Mouse (Mus musculus): ENCODE data around the gene Gpr3. TPM values are rescaled to one million over a fixed set of nuclear protein-coding genes. Genes with fewer than 3 reads are reported as not detected.

Gpr3 gene
- not detected for total RNA-seq (2023)

DNA sequence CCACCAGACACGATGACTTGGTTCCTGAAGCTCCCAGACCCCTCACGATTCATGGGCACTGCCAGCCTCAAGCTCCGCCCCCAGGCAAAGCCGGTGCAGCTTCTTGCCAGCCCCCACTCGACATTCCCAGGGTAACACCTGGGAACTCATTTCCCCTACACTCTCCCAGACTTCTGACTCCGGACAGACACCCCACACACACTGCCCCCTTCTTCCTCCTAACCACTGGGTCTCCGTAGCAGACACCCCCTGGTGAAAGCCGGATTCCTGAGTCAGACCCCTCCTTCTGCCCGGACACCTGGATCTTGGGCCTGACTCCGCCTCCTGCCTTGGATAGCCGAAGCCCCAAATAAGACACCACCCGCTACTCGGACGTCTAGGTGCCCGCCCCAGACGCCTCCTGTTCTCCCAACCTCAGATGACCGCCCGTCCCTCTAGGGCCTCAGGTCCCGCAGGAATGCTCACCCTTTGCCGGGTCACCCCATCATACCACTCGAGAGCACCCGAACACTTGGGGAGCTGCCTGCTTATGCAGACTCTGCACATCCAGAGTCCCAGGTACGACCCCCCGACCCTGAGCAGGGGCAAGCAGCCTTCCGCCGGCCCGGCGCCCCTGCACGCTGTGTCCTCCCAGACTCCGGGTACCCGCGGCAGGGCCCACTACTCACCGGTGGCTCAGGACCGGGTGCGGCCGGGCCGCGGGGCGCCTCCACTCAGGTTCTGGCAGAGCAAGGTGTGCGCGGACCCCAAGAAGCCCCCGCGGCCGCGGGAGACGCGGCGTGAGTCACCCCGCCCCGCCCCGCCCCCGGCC is at the start of gene Gpr3, which contains the start of gene Cd164l2:
Gene Gpr3, minus strand, starts transcription at position 786 of the 811 bp plus-strand sequence.
Gene Cd164l2, plus strand, starts transcription at position 381 of the 811 bp plus-strand sequence.

GRCm38 (mm10) chr4:133240490-133240921 is 28.2 kb upstream of the Gpr3 start, which contains the start of gene Map3k6:
TSS of gene Map3k6 (plus strand) at chr4:133240818.

Other genes starting within 250 kb of the Gpr3 start
- 4.3 TPM for gene Fgr, start 238.4 kb downstream of the Gpr3 start, total RNA-seq (2023)
- 63.1 TPM for gene Ahdc1, start 201.3 kb downstream of the Gpr3 start, total RNA-seq (2023)
- gene Wasf2, start 82.0 kb downstream of the Gpr3 start, total RNA-seq (2023), result 290 TPM
- 2.5 TPM for gene Cd164l2, start 405 bp downstream of the Gpr3 start, total RNA-seq (2023)
- 0.38 TPM for gene Map3k6, start 28.3 kb upstream of the Gpr3 start, total RNA-seq (2023)
- gene Sytl1, start 50.6 kb upstream of the Gpr3 start, total RNA-seq (2023), result 39.6 TPM
- 69.8 TPM for gene Tmem222, start 65.3 kb upstream of the Gpr3 start, total RNA-seq (2023)
- 38.2 TPM for gene Wdtc1, start 140.9 kb upstream of the Gpr3 start, total RNA-seq (2023)
- gene Slc9a1, start 157.2 kb upstream of the Gpr3 start, total RNA-seq (2023), result 54.1 TPM